Mouse (Mus musculus) limb, embryonic 15.5 days (tissue): ENCODE measurements at regions not wholly inside any gene's neighbourhood (a gene's known extent, or its start where the extent isn't known, plus 50 kb on each side); places are given as distances from the start of the nearest gene placed in this dataset.

ENCODE experiments used
- ATAC-seq: fragments of 200-750 bp; cut with Nextera tagmentation; 2 replicates; pipeline ENCODE4 v1.8.0; 2017; ENCODE audit warnings: low read depth, moderate TSS enrichment; ENCODE audit not compliant: insufficient number of reproducible peaks, low FRiP score, low TSS enrichment
- H3K27ac ChIP-seq: fragments of 300-500 bp; sonication (generic); 2 replicates; pipeline ENCODE4 v1.5.1; 2015; ENCODE audit warnings: moderate library complexity, mild to moderate bottlenecking, inconsistent platforms
- H3K27me3 ChIP-seq: fragments of 300-500 bp; sonication (generic); 2 replicates; pipeline ENCODE4 v1.6.1; 2015; ENCODE audit warnings: inconsistent platforms
- H3K36me3 ChIP-seq: fragments of 300-500 bp; sonication (generic); 2 replicates; pipeline ENCODE4 v1.6.1; 2015; ENCODE audit warnings: inconsistent platforms
- H3K4me1 ChIP-seq: fragments of 300-500 bp; sonication (generic); 2 replicates; pipeline ENCODE4 v1.6.1; 2015; ENCODE audit warnings: inconsistent platforms
- H3K4me2 ChIP-seq: fragments of 300-500 bp; sonication (generic); 2 replicates; pipeline ENCODE4 v1.6.1; 2015; ENCODE audit warnings: mild to moderate bottlenecking, inconsistent platforms
- H3K4me3 ChIP-seq: fragments of 300-500 bp; sonication (generic); 2 replicates; pipeline ENCODE4 v1.5.1; 2015; ENCODE audit warnings: mild to moderate bottlenecking, inconsistent platforms
- H3K9ac ChIP-seq: fragments of 300-500 bp; sonication (generic); 2 replicates; pipeline ENCODE4 v1.6.1; 2015; ENCODE audit warnings: inconsistent platforms
- H3K9me3 ChIP-seq: fragments of 300-500 bp; sonication (generic); 2 replicates; pipeline ENCODE4 v1.6.1; 2016; ENCODE audit warnings: inconsistent platforms
- WGBS: fragments of 180-500 bp; shearing (Covaris S2); methylation state at CpG from one replicate; pipeline ENCODE4 v1.1.7; 2015; 5-methylcytosine and 5-hydroxymethylcytosine counted together

DNA sequence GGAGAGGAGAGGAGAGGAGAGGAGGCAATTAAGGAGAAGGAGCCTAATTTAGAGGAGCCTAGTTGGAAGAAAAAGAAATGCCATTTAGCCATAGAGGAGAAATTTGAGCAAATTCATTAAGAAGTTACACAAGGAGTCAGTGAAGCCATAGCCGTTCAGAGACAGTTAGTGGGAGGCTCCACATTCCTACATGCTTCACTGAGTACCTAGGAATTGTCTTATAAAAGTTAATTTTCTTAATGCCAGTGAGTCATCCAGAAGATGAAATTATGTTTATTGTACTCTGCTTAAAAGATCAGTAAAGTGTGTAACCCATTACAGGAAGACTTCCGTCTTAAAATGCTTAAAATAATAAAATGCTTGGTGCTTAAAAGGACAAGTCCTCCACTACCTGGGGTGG, 1453.5 kb upstream of the Lrrc6 start:
- Histone ChIP-seq H3K36me3 (no peaks in the 10 kb centered on the region), H3K4me2 (no peak overlapping the region), H3K9ac (no peak overlapping the region), H3K4me1 (no peaks in the 10 kb centered on the region), H3K9me3 (no peaks in the 10 kb centered on the region), H3K27ac (no peak overlapping the region), H3K27me3 (no peaks in the 10 kb centered on the region), H3K4me3 (no peak overlapping the region)
- no peak for ATAC-seq
- 43% methylated on average over 2 of the region's 2 CpGs for whole genome bisulfite sequencing

DNA sequence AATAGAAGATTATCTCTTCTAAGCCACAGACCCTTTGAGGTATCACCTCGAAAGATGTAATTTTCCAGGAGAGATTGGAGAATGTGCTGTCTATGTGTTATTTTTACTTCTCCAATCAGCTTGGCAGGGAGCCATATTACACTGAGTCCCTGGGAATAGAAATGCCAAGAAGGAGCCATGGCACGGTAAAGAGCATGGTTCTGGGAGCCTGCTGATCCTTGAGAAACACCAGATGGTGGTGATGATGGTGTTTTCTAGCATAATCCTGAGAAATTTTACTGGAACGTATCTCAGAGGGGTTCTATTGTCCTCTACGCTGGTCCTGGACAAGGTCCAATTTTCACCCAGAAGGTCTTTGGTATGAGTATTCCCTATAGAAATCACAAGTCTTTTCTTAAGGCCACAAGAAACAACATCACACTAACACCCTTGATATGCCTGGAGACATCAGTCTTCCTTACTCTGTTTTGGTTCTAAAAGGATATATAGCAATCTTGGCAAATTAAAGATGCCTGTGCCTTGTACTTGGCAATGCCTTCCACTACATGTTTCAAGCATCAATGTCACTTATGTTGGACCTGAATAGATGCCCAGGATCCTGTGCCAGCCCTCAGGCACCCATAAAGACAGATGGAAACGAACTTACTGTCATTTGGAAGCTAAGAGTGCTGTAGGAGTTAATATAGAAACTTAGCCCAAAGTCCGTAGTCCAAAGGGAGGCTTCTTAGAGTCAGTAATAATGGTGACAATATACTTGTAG, 1449.8 kb upstream of the Lrrc6 start:
- H3K4me1 ChIP-seq = no peaks in the 10 kb centered on the region
- no peak overlapping the region for H3K4me2 ChIP-seq
- no peaks in the 10 kb centered on the region for H3K9me3 ChIP-seq
- no peaks in the 10 kb centered on the region for H3K27me3 ChIP-seq
- H3K9ac ChIP-seq = no peak overlapping the region
- H3K36me3 ChIP-seq = no peaks in the 10 kb centered on the region
- no peak overlapping the region for H3K27ac ChIP-seq
- H3K4me3 ChIP-seq = no peak overlapping the region
- no peak for ATAC-seq
- WGBS = 73% methylated on average over 6 of the region's 6 CpGs

DNA sequence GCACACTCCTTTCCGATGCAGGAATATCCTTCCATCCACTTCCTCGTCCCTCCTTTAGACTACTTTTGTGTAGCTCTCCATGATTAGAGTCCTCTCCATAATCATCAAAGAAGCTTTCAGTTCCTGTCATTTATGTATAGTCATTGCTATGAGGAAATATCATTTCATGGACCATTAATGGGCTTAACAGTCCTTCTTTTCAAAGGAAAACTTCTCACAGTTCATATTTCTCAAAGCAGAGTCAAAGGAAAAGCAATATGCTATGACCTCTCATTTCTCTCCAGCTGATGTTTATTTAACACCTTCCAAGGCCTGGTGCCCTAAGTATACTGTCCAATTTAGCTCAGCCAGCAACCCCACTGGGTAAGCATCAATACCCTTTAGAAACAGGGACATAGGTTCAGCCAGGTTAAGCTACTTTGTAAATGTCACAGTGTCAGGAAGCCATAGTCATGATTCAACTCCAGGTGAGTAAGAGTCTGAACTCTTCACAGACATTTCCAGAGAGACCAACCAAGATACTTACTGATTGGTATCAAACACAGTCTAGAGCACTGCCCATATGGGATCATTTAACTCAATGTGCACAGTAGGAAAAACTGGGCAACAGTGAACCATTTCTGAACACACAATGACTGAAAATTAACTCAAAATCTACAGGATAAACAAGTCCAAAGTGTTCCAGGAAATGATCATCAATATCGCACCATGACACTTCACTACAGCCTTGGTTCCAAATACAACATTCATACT, 1443.8 kb upstream of the Lrrc6 start:
- no peak for ATAC-seq
- Histone ChIP-seq H3K4me1 (no peaks in the 10 kb centered on the region), H3K27me3 (no peaks in the 10 kb centered on the region), H3K9ac (no peak overlapping the region), H3K27ac (no peak overlapping the region), H3K4me3 (no peak overlapping the region), H3K9me3 (no peaks in the 10 kb centered on the region), H3K36me3 (no peaks in the 10 kb centered on the region), H3K4me2 (no peak overlapping the region)
- 78% methylated on average over 3 of the region's 3 CpGs for WGBS

DNA sequence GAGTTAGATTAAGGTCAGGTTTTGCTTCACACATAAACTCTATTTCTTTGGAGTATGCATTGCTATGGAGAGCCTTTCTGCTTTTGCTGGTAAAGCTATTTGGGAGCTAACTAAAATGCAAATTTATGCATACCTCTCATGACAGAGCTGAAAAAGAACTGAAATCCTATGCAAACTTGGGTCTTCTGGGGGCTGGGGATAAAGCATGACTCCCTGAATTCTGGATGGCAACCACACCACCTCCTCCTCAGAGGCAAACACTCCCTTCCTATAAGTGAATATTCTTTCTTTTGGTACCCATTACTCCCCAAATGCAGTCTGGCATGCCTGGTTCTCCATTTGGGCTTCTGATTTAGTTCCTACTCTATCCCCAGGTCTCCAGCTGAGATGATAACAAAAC, 1442.3 kb upstream of the Lrrc6 start:
- H3K4me1 ChIP-seq = no peaks in the 10 kb centered on the region
- no peaks in the 10 kb centered on the region for H3K36me3 ChIP-seq
- no peak for ATAC-seq
- H3K4me3 ChIP-seq = no peak overlapping the region
- no peaks in the 10 kb centered on the region for H3K27me3 ChIP-seq
- no peak overlapping the region for H3K4me2 ChIP-seq
- no peaks in the 10 kb centered on the region for H3K9me3 ChIP-seq
- no peak overlapping the region for H3K9ac ChIP-seq
- no peak overlapping the region for H3K27ac ChIP-seq

DNA sequence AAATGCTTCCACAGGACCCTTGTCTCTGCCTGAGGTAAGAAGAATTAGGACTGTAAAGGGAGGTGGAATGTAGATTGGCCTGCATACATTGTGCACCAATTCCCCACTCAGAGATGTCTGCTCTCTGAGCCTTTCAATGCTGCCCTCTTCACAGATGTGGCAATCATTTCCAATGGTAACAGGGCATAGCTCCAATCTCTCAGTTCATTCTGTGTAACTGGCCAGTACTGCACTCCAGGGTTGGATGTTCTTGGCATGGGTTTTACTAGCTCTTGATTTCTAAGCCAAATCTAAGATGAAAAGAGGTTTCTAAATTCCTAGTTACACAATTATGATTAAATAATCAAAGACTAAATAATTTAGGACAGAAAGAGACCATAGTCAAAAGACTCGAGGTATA, 1439.8 kb upstream of the Lrrc6 start:
- Histone ChIP-seq H3K4me2 (no peak overlapping the region), H3K36me3 (no peaks in the 10 kb centered on the region), H3K4me3 (no peak overlapping the region), H3K4me1 (no peaks in the 10 kb centered on the region), H3K27ac (no peak overlapping the region), H3K9ac (no peak overlapping the region), H3K9me3 (no peaks in the 10 kb centered on the region), H3K27me3 (no peaks in the 10 kb centered on the region)
- ATAC-seq = no peak
- 77% methylated on average over 1 of the region's 1 CpGs for WGBS

DNA sequence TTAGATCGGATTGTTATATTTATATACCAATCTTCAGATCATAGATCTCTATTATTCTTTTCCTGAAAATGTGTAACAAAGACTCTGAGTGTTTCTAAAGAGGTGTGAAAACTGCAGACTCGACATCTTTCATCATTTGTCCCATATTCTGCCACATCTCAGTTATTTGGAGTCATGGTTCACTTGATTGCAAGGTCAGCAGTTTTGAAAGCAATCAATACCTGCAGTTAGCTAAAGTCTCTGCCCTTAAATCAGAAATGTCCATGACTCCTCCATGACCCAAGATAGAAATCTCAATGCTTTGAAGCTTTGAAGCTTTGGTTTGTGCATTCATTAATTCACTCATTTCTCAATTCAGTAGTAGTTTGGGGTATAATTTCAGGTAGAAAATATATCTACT, 1424.2 kb upstream of the Lrrc6 start:
- H3K36me3 ChIP-seq = no peaks in the 10 kb centered on the region
- H3K4me2 ChIP-seq = no peak overlapping the region
- H3K9me3 ChIP-seq = no peaks in the 10 kb centered on the region
- H3K4me1 ChIP-seq = no peaks in the 10 kb centered on the region
- no peak overlapping the region for H3K9ac ChIP-seq
- ATAC-seq = no peak
- H3K4me3 ChIP-seq = no peak overlapping the region
- WGBS = 75% methylated on average over 2 of the region's 2 CpGs
- no peaks in the 10 kb centered on the region for H3K27me3 ChIP-seq
- H3K27ac ChIP-seq = no peak overlapping the region

DNA sequence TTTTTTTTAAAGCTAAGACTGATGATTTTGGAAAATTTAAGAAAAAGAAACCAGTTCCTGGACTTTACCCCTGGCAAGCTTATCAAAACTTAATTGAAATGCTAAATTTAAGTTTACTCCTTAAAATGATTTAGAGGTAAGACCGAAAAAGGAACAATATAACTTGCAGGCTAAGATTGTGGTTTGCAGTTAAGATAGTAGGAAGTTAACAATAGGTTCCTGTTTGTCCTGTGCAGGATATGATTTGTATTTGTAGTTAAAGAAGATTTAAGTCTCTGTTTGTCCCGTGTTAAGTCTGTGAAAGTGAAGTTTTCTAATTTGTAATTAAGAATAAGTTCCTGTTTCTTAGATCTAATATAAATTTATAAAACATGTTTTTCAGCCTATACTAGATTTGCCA, 1406.3 kb upstream of the Lrrc6 start:
- 83% methylated on average over 2 of the region's 2 CpGs for WGBS

DNA sequence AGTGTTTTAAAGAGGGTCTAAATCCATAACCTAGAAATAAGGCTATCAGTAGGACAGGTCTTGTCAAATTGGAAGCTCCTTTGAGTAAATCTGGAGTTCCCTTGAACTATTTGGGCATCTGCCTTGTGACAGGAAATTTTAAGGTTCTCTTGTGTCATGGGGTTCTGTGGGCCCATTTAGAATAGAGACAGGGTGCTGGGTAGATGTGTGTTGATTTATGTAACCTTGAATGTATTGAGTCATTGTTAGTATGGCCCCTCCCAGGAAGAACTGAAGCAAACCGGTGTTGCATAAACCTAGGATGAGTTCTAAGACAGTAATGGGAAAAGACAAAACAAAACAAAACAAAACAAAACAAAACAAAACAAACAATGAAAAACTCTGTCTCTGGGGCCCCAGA, 1404.6 kb upstream of the Lrrc6 start:
- Histone ChIP-seq H3K36me3 (no peaks in the 10 kb centered on the region), H3K4me2 (no peak overlapping the region)
- WGBS = 80% methylated on average over 1 of the region's 1 CpGs

More for the DNA sequence above, 1406.3 kb upstream of the Lrrc6 start:
- H3K4me2 ChIP-seq = no peak overlapping the region
- H3K27me3 ChIP-seq = no peaks in the 10 kb centered on the region
- no peak for ATAC-seq
- H3K4me3 ChIP-seq = no peak overlapping the region
- H3K27ac ChIP-seq = no peak overlapping the region
- H3K9ac ChIP-seq = no peak overlapping the region
- no peaks in the 10 kb centered on the region for H3K4me1 ChIP-seq
- no peaks in the 10 kb centered on the region for H3K36me3 ChIP-seq
- no peaks in the 10 kb centered on the region for H3K9me3 ChIP-seq

DNA sequence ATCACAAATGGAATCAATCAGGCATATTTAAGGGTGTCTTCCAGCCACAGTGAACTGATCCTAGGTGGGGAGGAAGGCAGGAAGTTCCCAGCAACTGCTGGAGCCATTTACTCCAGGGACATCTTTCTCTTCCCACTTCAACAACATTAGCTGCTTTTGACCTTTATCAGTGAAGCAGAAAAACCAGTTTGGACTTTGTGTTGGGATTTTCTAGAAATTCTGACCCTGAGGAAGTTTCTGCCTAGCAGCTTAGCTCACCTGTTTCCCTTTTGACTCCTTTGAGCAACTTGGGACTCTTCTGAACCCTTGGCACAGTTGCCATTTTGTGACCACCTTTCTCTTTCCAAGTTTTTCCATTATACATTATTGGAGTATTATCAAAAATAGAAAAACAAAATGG, 1403.9 kb upstream of the Lrrc6 start:
- H3K27ac ChIP-seq = no peak overlapping the region
- no peak overlapping the region for H3K4me3 ChIP-seq
- H3K4me2 ChIP-seq = no peak overlapping the region
- H3K27me3 ChIP-seq = no peaks in the 10 kb centered on the region
- no peak for ATAC-seq
- H3K4me1 ChIP-seq = no peaks in the 10 kb centered on the region
- no peak overlapping the region for H3K9ac ChIP-seq
- H3K9me3 ChIP-seq = no peaks in the 10 kb centered on the region
- no peaks in the 10 kb centered on the region for H3K36me3 ChIP-seq

More for the DNA sequence above, 1404.6 kb upstream of the Lrrc6 start:
- Histone ChIP-seq H3K4me1 (no peaks in the 10 kb centered on the region), H3K9ac (no peak overlapping the region), H3K9me3 (no peaks in the 10 kb centered on the region), H3K27me3 (no peaks in the 10 kb centered on the region), H3K27ac (no peak overlapping the region), H3K4me3 (no peak overlapping the region)
- ATAC-seq = no peak

DNA sequence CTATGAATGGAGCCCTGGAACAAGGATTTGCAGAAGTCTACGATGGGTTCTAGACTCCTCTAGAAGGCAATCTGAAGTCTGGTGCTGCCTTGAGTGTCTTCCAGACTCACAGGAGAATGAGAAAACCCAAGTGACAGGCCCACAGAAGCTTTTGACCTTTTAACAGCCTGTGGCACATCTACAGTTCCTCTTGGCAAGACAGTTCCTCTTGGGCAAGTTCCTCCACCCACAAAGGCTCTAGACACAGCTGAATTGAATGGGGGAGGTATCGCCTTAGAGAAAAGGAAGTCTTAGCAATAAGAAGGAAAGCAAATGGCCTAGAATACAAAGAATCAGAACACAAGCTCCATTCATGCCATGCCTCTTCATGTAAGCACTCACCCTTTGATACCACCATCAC, 1402.3 kb upstream of the Lrrc6 start:
- Histone ChIP-seq H3K9ac (no peak overlapping the region), H3K27ac (no peak overlapping the region), H3K4me3 (no peak overlapping the region), H3K36me3 (no peaks in the 10 kb centered on the region), H3K27me3 (no peaks in the 10 kb centered on the region), H3K4me2 (no peak overlapping the region), H3K4me1 (no peaks in the 10 kb centered on the region), H3K9me3 (no peaks in the 10 kb centered on the region)
- ATAC-seq = no peak
- 85% methylated on average over 2 of the region's 2 CpGs for WGBS

DNA sequence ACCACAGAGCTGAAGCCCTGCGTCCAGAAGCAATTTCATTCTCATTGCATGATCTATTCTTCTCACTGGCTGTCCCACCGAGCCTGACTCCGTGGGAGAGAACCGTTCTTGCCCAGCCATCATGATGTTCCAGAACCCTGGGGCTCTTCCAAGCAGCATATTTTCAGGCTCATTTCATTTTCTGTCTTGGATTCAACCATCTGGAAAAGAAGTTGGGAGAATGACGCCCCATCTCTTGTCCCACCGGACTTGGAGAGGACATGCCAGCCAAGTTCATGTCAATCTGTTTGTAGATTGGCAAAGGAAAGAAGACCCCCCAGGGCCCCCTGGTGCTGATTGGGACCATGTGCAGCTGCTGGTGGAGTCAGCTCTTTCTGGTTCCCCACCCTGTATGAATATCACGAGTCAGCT, 1400.5 kb upstream of the Lrrc6 start:
- WGBS = 67% methylated on average over 7 of the region's 7 CpGs
- Histone ChIP-seq H3K9ac (no peak overlapping the region), H3K9me3 (no peaks in the 10 kb centered on the region), H3K4me3 (no peak overlapping the region), H3K4me1 (no peaks in the 10 kb centered on the region), H3K4me2 (no peak overlapping the region), H3K27me3 (no peaks in the 10 kb centered on the region), H3K36me3 (no peaks in the 10 kb centered on the region), H3K27ac (no peak overlapping the region)
- ATAC-seq = no peak

DNA sequence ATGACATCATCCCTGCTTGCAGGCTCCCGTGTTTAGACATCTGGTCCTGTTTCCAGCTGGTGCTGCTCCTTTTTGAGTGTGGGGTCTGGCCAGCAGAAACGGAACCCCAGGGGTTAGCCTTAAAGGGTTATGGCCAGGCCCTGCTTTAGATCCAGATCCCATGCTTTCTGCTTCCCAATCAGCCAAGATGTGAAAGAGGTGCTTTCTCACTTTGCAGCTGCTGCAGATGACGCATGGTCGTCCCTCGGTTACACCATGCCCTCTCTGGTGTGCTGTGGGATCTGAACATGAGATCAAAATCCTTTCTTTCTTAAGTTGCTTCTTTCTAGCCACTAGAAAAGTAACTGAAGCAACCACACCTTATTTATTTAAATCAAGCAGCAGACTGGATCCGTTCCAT, 1399.1 kb upstream of the Lrrc6 start:
- no peak overlapping the region for H3K4me2 ChIP-seq
- no peak for ATAC-seq
- H3K9me3 ChIP-seq = no peaks in the 10 kb centered on the region
- no peak overlapping the region for H3K27ac ChIP-seq
- no peaks in the 10 kb centered on the region for H3K27me3 ChIP-seq
- no peak overlapping the region for H3K4me3 ChIP-seq
- no peaks in the 10 kb centered on the region for H3K4me1 ChIP-seq
- H3K9ac ChIP-seq = no peak overlapping the region
- WGBS = 53% methylated on average over 6 of the region's 6 CpGs
- H3K36me3 ChIP-seq = no peaks in the 10 kb centered on the region
